Mouse (Mus musculus) kidney, embryonic 14.5 days (tissue): Measurements from ENCODE around the gene Safb. TPM values are rescaled to one million over a fixed set of nuclear protein-coding genes. Genes with fewer than 3 reads are reported as not detected.
A peak's percentile ranks its signal among the peaks of the same experiment; 100 is the strongest.

Source experiments
- ATAC-seq: fragments of 200-750 bp; cut with Nextera tagmentation; 2 replicates; pipeline ENCODE4 v1.8.0; 2017; ENCODE audit warnings: moderate number of reproducible peaks, mild to moderate bottlenecking, moderate TSS enrichment, moderate library complexity; ENCODE audit not compliant: low FRiP score, low TSS enrichment
- H3K27ac ChIP-seq: fragments of 300-500 bp; sonication (generic); 2 replicates; pipeline ENCODE4 v1.5.1; 2014; ENCODE audit warnings: low read depth, mild to moderate bottlenecking, low read length, moderate library complexity, mixed read lengths
- H3K27me3 ChIP-seq: fragments of 300-500 bp; sonication (generic); 2 replicates; pipeline ENCODE4 v1.6.1; 2014; ENCODE audit warnings: mild to moderate bottlenecking, low read length; ENCODE audit not compliant: control insufficient read depth, insufficient read depth
- H3K36me3 ChIP-seq: fragments of 300-500 bp; sonication (generic); 2 replicates; pipeline ENCODE4 v1.6.1; 2014; ENCODE audit warnings: low read length, mixed read lengths; ENCODE audit not compliant: control insufficient read depth, insufficient read depth
- H3K4me1 ChIP-seq: fragments of 300-500 bp; sonication (generic); 2 replicates; pipeline ENCODE4 v1.6.1; 2014; ENCODE audit warnings: low read length, mixed read lengths; ENCODE audit not compliant: control insufficient read depth, insufficient read depth
- H3K4me2 ChIP-seq: fragments of 300-500 bp; sonication (generic); replicated peaks from 2 replicates; pipeline ENCODE4 v1.6.1; 2014; ENCODE audit warnings: low read depth, mild to moderate bottlenecking, low read length
- H3K4me3 ChIP-seq: fragments of 300-500 bp; sonication (generic); 2 replicates; pipeline ENCODE4 v1.5.1; 2014; ENCODE audit warnings: mild to moderate bottlenecking, low read length
- H3K9ac ChIP-seq: fragments of 300-500 bp; sonication (generic); 2 replicates; pipeline ENCODE4 v1.6.1; 2014; ENCODE audit warnings: low read depth, mild to moderate bottlenecking, low read length, moderate library complexity
- H3K9me3 ChIP-seq: fragments of 300-500 bp; sonication (generic); 2 replicates; pipeline ENCODE4 v1.6.1; 2016; ENCODE audit warnings: low read length; ENCODE audit not compliant: control insufficient read depth
- WGBS: fragments of 180-500 bp; shearing (Covaris S2); extraction: QIAGEN DNeasy Blood & Tissue Kit; methylation state at CpG from one replicate; pipeline ENCODE4 v1.1.7; 2014; 5-methylcytosine and 5-hydroxymethylcytosine counted together
- polyA plus RNA-seq: library from polyadenylated mRNA; unstranded; fragments of >200 nt; fragmentation: Nextera tagmentation; extraction: Ambion mirVana; gene quantifications from 2 replicates; pipeline ENCODE4 v1.2.1, GENCODE M21; 2014

Safb gene
- polyA plus RNA-seq, 1 experiment from 2014 or later: 102 TPM

- H3K4me1 ChIP-seq: no peaks in the 10 kb centered on the region
Measured at GRCm38 (mm10) chr17:56546576-56546975, 38.0 kb upstream of the Safb start.

GRCm38 (mm10) chr17:56547116-56547845 is 37.3 kb upstream of the Safb start:
- H3K36me3 ChIP-seq: no peaks in the 10 kb centered on the region
- no peak overlapping the region for H3K27ac ChIP-seq
- H3K4me2 ChIP-seq: no peak overlapping the region
- no peaks in the 10 kb centered on the region for H3K9me3 ChIP-seq
- no peaks in the 10 kb centered on the region for H3K4me1 ChIP-seq
- no peaks in the 10 kb centered on the region for H3K27me3 ChIP-seq
- H3K9ac ChIP-seq: no peak overlapping the region
- 69% methylated on average over 17 of the region's 17 CpGs for WGBS
- H3K4me3 ChIP-seq: no peak overlapping the region
- no peak for ATAC-seq

More at GRCm38 (mm10) chr17:56546576-56546975, 38.0 kb upstream of the Safb start:
- Histone ChIP-seq H3K27ac (no peak overlapping the region), H3K4me3 (no peak overlapping the region), H3K4me2 (no peak overlapping the region), H3K36me3 (no peaks in the 10 kb centered on the region), H3K9me3 (no peaks in the 10 kb centered on the region), H3K27me3 (no peaks in the 10 kb centered on the region), H3K9ac (no peak overlapping the region)
- WGBS: 82% methylated on average over 5 of the region's 5 CpGs
- no peak for ATAC-seq

GRCm38 (mm10) chr17:56547846-56548604 is 36.6 kb upstream of the Safb start:
- 76% methylated on average over 9 of the region's 9 CpGs for WGBS
- no peak overlapping the region for H3K27ac ChIP-seq
- no peak; the same call in 1 of the 2 replicates for ATAC-seq

GRCm38 (mm10) chr17:56548605-56549105 is 36.0 kb upstream of the Safb start:
- Histone ChIP-seq H3K4me1 (no peaks in the 10 kb centered on the region), H3K27me3 (no peaks in the 10 kb centered on the region), H3K9ac (no peak overlapping the region), H3K4me2 (no peak overlapping the region), H3K9me3 (no peaks in the 10 kb centered on the region), H3K4me3 (no peak overlapping the region), H3K36me3 (no peaks in the 10 kb centered on the region), H3K27ac (no peak overlapping the region)
- 68% methylated on average over 4 of the region's 4 CpGs for WGBS
- ATAC-seq: no peak

More at GRCm38 (mm10) chr17:56547846-56548604, 36.6 kb upstream of the Safb start:
- H3K9me3 ChIP-seq: no peaks in the 10 kb centered on the region
- no peaks in the 10 kb centered on the region for H3K27me3 ChIP-seq
- no peak overlapping the region for H3K4me3 ChIP-seq
- no peaks in the 10 kb centered on the region for H3K36me3 ChIP-seq
- H3K4me2 ChIP-seq: no peak overlapping the region
- no peak overlapping the region for H3K9ac ChIP-seq
- H3K4me1 ChIP-seq: no peaks in the 10 kb centered on the region

- H3K4me1 ChIP-seq: no peaks in the 10 kb centered on the region
- ATAC-seq: no peak
- no peak overlapping the region for H3K4me3 ChIP-seq
- no peaks in the 10 kb centered on the region for H3K36me3 ChIP-seq
- no peaks in the 10 kb centered on the region for H3K9me3 ChIP-seq
- no peak overlapping the region for H3K4me2 ChIP-seq
- H3K27me3 ChIP-seq: no peaks in the 10 kb centered on the region
- no peak overlapping the region for H3K27ac ChIP-seq
- 66% methylated on average over 12 of the region's 12 CpGs for WGBS
- H3K9ac ChIP-seq: no peak overlapping the region
Measured at GRCm38 (mm10) chr17:56550784-56551475, 33.7 kb upstream of the Safb start.

- Histone ChIP-seq H3K9me3 (no peaks in the 10 kb centered on the region), H3K4me2 (no peak overlapping the region), H3K4me1 (no peaks in the 10 kb centered on the region), H3K4me3 (no peak overlapping the region), H3K27ac (no peak overlapping the region), H3K36me3 (no peaks in the 10 kb centered on the region), H3K9ac (no peak overlapping the region), H3K27me3 (no peaks in the 10 kb centered on the region)
- WGBS: 83% methylated on average over 6 of the region's 6 CpGs
- no peak for ATAC-seq
Measured at GRCm38 (mm10) chr17:56551841-56552581, 32.6 kb upstream of the Safb start.

- ATAC-seq: 0 out of 2 replicates have a peak, but pooled peaks have one; percentile 24
- H3K4me3 ChIP-seq: no peak overlapping the region
- H3K9ac ChIP-seq: no peak overlapping the region
- no peaks in the 10 kb centered on the region for H3K36me3 ChIP-seq
- H3K4me2 ChIP-seq: no peak overlapping the region
- H3K27ac ChIP-seq: no peak overlapping the region
- WGBS: 63% methylated on average over 5 of the region's 5 CpGs
- no peaks in the 10 kb centered on the region for H3K4me1 ChIP-seq
- H3K9me3 ChIP-seq: no peaks in the 10 kb centered on the region
- H3K27me3 ChIP-seq: no peaks in the 10 kb centered on the region
Measured at GRCm38 (mm10) chr17:56552781-56553363, 31.8 kb upstream of the Safb start.

- H3K4me2 ChIP-seq: no peak within 1 kb of the TSS
- no peaks in the 10 kb centered on the region for H3K9me3 ChIP-seq
- no peaks in the 10 kb centered on the region for H3K27me3 ChIP-seq
- WGBS: 74% methylated on average over 20 of the region's 20 CpGs
- ATAC-seq: 0 out of 2 replicates have a peak, but pooled peaks have one; percentile 48
- no peak within 1 kb of the TSS for H3K4me3 ChIP-seq
- H3K4me1 ChIP-seq: no peaks in the 10 kb centered on the region
- no peak within 1 kb of the TSS for H3K27ac ChIP-seq
- no peaks in the 10 kb centered on the region for H3K36me3 ChIP-seq
- no peak within 1 kb of the TSS for H3K9ac ChIP-seq
Measured at GRCm38 (mm10) chr17:56554122-56554551, 30.5 kb upstream of the Safb start, which contains the start of gene Gm20219. Gm20219 (minus strand) TSS chr17:56554387.
